Mouse (Mus musculus) erythroblast, embryonic 14.5 days (primary cell): Measurements from ENCODE around the gene Mak.

Experiments
- GATA1 ChIP-seq: IDR thresholded peaks from 2 replicates; pipeline ENCODE4 v1.6.1; 2012; ENCODE audit warnings: low read length, inconsistent platforms, mixed read lengths
- TAL1 ChIP-seq: IDR thresholded peaks from 3 replicates; pipeline ENCODE4 v1.6.1; 2012; ENCODE audit warnings: low read length, inconsistent platforms, mixed read lengths

DNA sequence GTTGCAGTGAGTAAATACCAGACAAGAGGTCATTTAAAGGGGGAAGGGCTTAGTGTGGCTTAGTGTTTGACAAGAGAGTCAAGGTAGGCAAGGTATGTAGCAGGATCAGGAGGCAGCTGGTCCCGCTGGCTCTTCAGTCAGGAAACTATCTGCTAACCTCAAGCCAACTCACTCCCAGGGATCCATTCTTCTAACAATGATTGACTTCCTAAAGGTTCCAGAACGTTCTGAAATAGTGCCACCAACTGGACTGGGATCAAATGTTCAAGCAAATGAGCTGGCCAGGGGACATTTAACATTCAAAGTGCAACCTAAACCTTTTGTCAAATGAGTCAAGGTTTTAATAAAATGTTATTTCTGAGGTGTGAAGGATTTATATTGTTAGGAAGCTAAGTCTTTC is 100.2 kb downstream of the Mak start:
- TF ChIP-seq GATA1, result no peak
- no peak for TF ChIP-seq TAL1
